In genomic region chr8:90271920-90272319, GRCm38 (mm10) we compare ENCODE assay signal across 15 mouse cellular contexts.
DNase-seq lines count a peak whose midpoint lies in the region; ATAC-seq lines count a peak whose summit lies in the region.
"Had no signal": no experiment of that assay in that cellular context is flagged by ENCODE, and none has a peak within 500 bp of the region (broad histone marks: within the 10 kb centered on the region; RNA-seq: fewer than 3 reads in every experiment).

No protein-coding gene starts in this region.

- peaks cover 8% of the 10 kb centered on the region for H3K36me3 ChIP-seq in forebrain, embryonic 13.5 days (ENCODE audit: poor library complexity, severe bottlenecking)
- peaks cover 13% of the 10 kb centered on the region for H3K36me3 ChIP-seq in forebrain, embryonic 10.5 days (replicated peaks)
- H3K36me3 ChIP-seq in midbrain, embryonic 14.5 days (ENCODE audit: control insufficient read depth, insufficient read depth, low read length) = peaks cover 7% of the 10 kb centered on the region; the same call in 1 of the 2 replicates
- H3K36me3 ChIP-seq in midbrain, embryonic 11.5 days (ENCODE audit: control insufficient read depth, insufficient read depth, low read length) = peaks cover 4% of the 10 kb centered on the region; the same call in 1 of the 2 replicates
- H3K36me3 ChIP-seq in heart, embryonic 12.5 days = peaks cover 5% of the 10 kb centered on the region
- H3K36me3 ChIP-seq: limb, embryonic 15.5 days had no signal

- peak; percentile 34; the same call in 1 of the 2 replicates for ATAC-seq in forebrain, embryonic 13.5 days
- ATAC-seq in midbrain, embryonic 14.5 days (ENCODE audit: low FRiP score, low TSS enrichment) = no peak
- ATAC-seq in midbrain, embryonic 11.5 days (ENCODE audit: low FRiP score) = no peak
- ATAC-seq in heart, embryonic 12.5 days (ENCODE audit: insufficient number of reproducible peaks, low FRiP score) = no peak
- ATAC-seq: activated CD4-positive, CD25-positive, alpha-beta regulatory T cell, adult 4 months; liver, postnatal 0 days had no signal

- H3K27me3 ChIP-seq in forebrain, embryonic 13.5 days = no peaks in the 10 kb centered on the region
- no peaks in the 10 kb centered on the region for H3K27me3 ChIP-seq in forebrain, embryonic 10.5 days (ENCODE audit: poor library complexity, severe bottlenecking)
- H3K27me3 ChIP-seq in midbrain, embryonic 14.5 days (ENCODE audit: control insufficient read depth, insufficient read depth, low read length) = no peaks in the 10 kb centered on the region
- no peaks in the 10 kb centered on the region for H3K27me3 ChIP-seq in midbrain, embryonic 11.5 days (ENCODE audit: control insufficient read depth, insufficient read depth, low read length)
- H3K27me3 ChIP-seq in heart, embryonic 12.5 days (replicated peaks) = no peaks in the 10 kb centered on the region
- H3K27me3 ChIP-seq: kidney, embryonic 15.5 days had no signal

- H3K4me2 ChIP-seq in forebrain, embryonic 13.5 days = no peak overlapping the region
- H3K4me2 ChIP-seq in midbrain, embryonic 14.5 days (ENCODE audit: low read length) = no peak overlapping the region
- H3K4me2 ChIP-seq in midbrain, embryonic 11.5 days = no peak overlapping the region
- H3K4me2 ChIP-seq in heart, embryonic 12.5 days = no peak overlapping the region
- H3K4me2 ChIP-seq: kidney, embryonic 15.5 days; limb, embryonic 15.5 days had no signal

- H3K4me1 ChIP-seq in forebrain, embryonic 13.5 days = peaks cover 79% of the 10 kb centered on the region
- H3K4me1 ChIP-seq in forebrain, embryonic 10.5 days = peaks cover 20% of the 10 kb centered on the region
- H3K4me1 ChIP-seq in midbrain, embryonic 14.5 days (ENCODE audit: control insufficient read depth, insufficient read depth, low read length) = peaks cover 76% of the 10 kb centered on the region
- H3K4me1 ChIP-seq in midbrain, embryonic 11.5 days (ENCODE audit: control insufficient read depth, insufficient read depth, low read length) = peaks cover 17% of the 10 kb centered on the region
- 0 out of 2 replicates have a peak, but pooled peaks cover 3% of the 10 kb centered on the region for H3K4me1 ChIP-seq in heart, embryonic 12.5 days (replicated peaks)
- H3K4me1 ChIP-seq: kidney, embryonic 15.5 days had no signal

- H3K27ac ChIP-seq in forebrain, embryonic 13.5 days = no peak overlapping the region
- H3K27ac ChIP-seq in forebrain, embryonic 10.5 days = no peak overlapping the region
- H3K27ac ChIP-seq in midbrain, embryonic 14.5 days (replicated peaks; ENCODE audit: low read depth, low read length) = no peak overlapping the region
- H3K27ac ChIP-seq in midbrain, embryonic 11.5 days (ENCODE audit: low read depth, low read length) = no peak overlapping the region
- no peak overlapping the region for H3K27ac ChIP-seq in heart, embryonic 12.5 days (ENCODE audit: poor library complexity, severe bottlenecking)
- H3K27ac ChIP-seq: gastrocnemius, adult 2 months; kidney, embryonic 15.5 days; limb, embryonic 15.5 days had no signal

- no peak overlapping the region for H3K4me3 ChIP-seq in forebrain, embryonic 13.5 days
- no peak overlapping the region for H3K4me3 ChIP-seq in forebrain, embryonic 10.5 days
- H3K4me3 ChIP-seq in midbrain, embryonic 14.5 days (replicated peaks; ENCODE audit: low read depth, low read length) = no peak overlapping the region
- no peak overlapping the region for H3K4me3 ChIP-seq in midbrain, embryonic 11.5 days (ENCODE audit: low read depth, low read length)
- H3K4me3 ChIP-seq in heart, embryonic 12.5 days = no peak overlapping the region
- H3K4me3 ChIP-seq: gastrocnemius, adult 2 months; kidney, embryonic 15.5 days; limb, embryonic 15.5 days had no signal

- no peak overlapping the region for H3K9ac ChIP-seq in forebrain, embryonic 13.5 days
- H3K9ac ChIP-seq in midbrain, embryonic 14.5 days (replicated peaks; ENCODE audit: low read length) = no peak overlapping the region
- no peak overlapping the region for H3K9ac ChIP-seq in midbrain, embryonic 11.5 days (ENCODE audit: low read length)
- no peak overlapping the region for H3K9ac ChIP-seq in heart, embryonic 12.5 days
- H3K9ac ChIP-seq: kidney, embryonic 15.5 days; limb, embryonic 15.5 days; liver, postnatal 0 days had no signal

- no peak for DNase-seq in forebrain, embryonic 10.5 days (ENCODE audit: extremely low spot score, low spot score)
- peak; percentile 50 for DNase-seq in midbrain, embryonic 14.5 days
- DNase-seq in midbrain, embryonic 11.5 days (ENCODE audit: low spot score, missing footprints) = no peak
- DNase-seq in layer of hippocampus, adult 9-10 months (ENCODE audit: low spot score) = peak; percentile 22
- DNase-seq in B cell, adult 2 months = no peak
- DNase-seq in kidney, adult 9 months = no peak
- DNase-seq: cerebellum, postnatal 36 days; gastrocnemius, adult 2 months; liver, postnatal 0 days; lung, postnatal 4 days had no signal

- H3K9me3 ChIP-seq in forebrain, embryonic 13.5 days (replicated peaks) = no peaks in the 10 kb centered on the region
- no peaks in the 10 kb centered on the region for H3K9me3 ChIP-seq in forebrain, embryonic 10.5 days
- H3K9me3 ChIP-seq in midbrain, embryonic 14.5 days (ENCODE audit: control insufficient read depth, low read length) = no peaks in the 10 kb centered on the region
- H3K9me3 ChIP-seq in midbrain, embryonic 11.5 days (ENCODE audit: control insufficient read depth, low read length) = no peaks in the 10 kb centered on the region
- H3K9me3 ChIP-seq in heart, embryonic 12.5 days (replicated peaks) = no peaks in the 10 kb centered on the region
- H3K9me3 ChIP-seq: kidney, embryonic 15.5 days; limb, embryonic 15.5 days had no signal

- WGBS in forebrain, embryonic 13.5 days = 45% methylated on average over 10 of the region's 10 CpGs
- WGBS in forebrain, embryonic 10.5 days = 96% methylated on average over 10 of the region's 10 CpGs
- 71% methylated on average over 10 of the region's 10 CpGs for WGBS in midbrain, embryonic 14.5 days
- 88% methylated on average over 10 of the region's 10 CpGs for WGBS in midbrain, embryonic 11.5 days
- WGBS in heart, embryonic 12.5 days = 94% methylated on average over 10 of the region's 10 CpGs

Comparison
In these comparisons a context has a peak if more than half of its experiments do, and no peak if none do; other contexts are left out.
1. DNase-seq: peak in midbrain, embryonic 14.5 days (single experiment) and layer of hippocampus, adult 9-10 months (single experiment); none in forebrain, embryonic 10.5 days (single experiment), midbrain, embryonic 11.5 days (single experiment), B cell, adult 2 months (0 of 2) and kidney, adult 9 months (single experiment).